In genomic region chr9:123429863-123430262, GRCm38 (mm10) we compare ENCODE assay signal across 21 mouse cellular contexts.
"Had no signal": no experiment of that assay in that cellular context is flagged by ENCODE, and none has a peak within 500 bp of the region (broad histone marks: within the 10 kb centered on the region; RNA-seq: fewer than 3 reads in every experiment).

No protein-coding gene starts in this region.

- H3K36me3 ChIP-seq: intestine, embryonic 15.5 days; midbrain, embryonic 15.5 days had no signal

- H3K9me3 ChIP-seq: intestine, embryonic 15.5 days; kidney, embryonic 15.5 days; limb, embryonic 12.5 days; limb, embryonic 15.5 days; midbrain, embryonic 12.5 days; midbrain, embryonic 15.5 days; neural tube, embryonic 12.5 days; neural tube, embryonic 15.5 days; stomach, embryonic 15.5 days had no signal

- H3K27ac ChIP-seq: intestine, embryonic 15.5 days; kidney, embryonic 15.5 days; limb, embryonic 12.5 days; limb, embryonic 15.5 days; macrophage; midbrain, embryonic 12.5 days; midbrain, embryonic 15.5 days; neural tube, embryonic 12.5 days; neural tube, embryonic 15.5 days; stomach, embryonic 15.5 days had no signal

- H3K27me3 ChIP-seq: intestine, embryonic 15.5 days; kidney, embryonic 15.5 days; limb, embryonic 12.5 days; limb, embryonic 15.5 days; midbrain, embryonic 12.5 days; midbrain, embryonic 15.5 days; neural tube, embryonic 12.5 days; neural tube, embryonic 15.5 days; stomach, embryonic 15.5 days had no signal

- H3K4me2 ChIP-seq: intestine, embryonic 15.5 days; kidney, embryonic 15.5 days; limb, embryonic 12.5 days; limb, embryonic 15.5 days; lung, embryonic 14.5 days; midbrain, embryonic 12.5 days; midbrain, embryonic 15.5 days; neural tube, embryonic 12.5 days; neural tube, embryonic 15.5 days; stomach, embryonic 15.5 days had no signal

- ATAC-seq: intestine, embryonic 15.5 days; lung, postnatal 0 days; midbrain, embryonic 15.5 days had no signal

- H3K4me1 ChIP-seq: kidney, embryonic 15.5 days; limb, embryonic 15.5 days; midbrain, embryonic 12.5 days; midbrain, embryonic 15.5 days; neural tube, embryonic 15.5 days; stomach, embryonic 15.5 days had no signal

- H3K4me3 ChIP-seq: intestine, embryonic 15.5 days; kidney, embryonic 15.5 days; limb, embryonic 12.5 days; limb, embryonic 15.5 days; midbrain, embryonic 12.5 days; midbrain, embryonic 15.5 days; neural tube, embryonic 12.5 days; neural tube, embryonic 15.5 days; stomach, embryonic 15.5 days had no signal

- DNase-seq: kidney, adult 11 months; kidney, adult 8-10 months; kidney, postnatal 14 days; kidney, postnatal 4 days; left cerebral cortex, postnatal 4 days; lung, embryonic 14.5 days; right cerebral cortex, adult 18-20 months; right cerebral cortex, postnatal 14 days; right cerebral cortex, postnatal 4 days; thymus, postnatal 36 days had no signal

- H3K9ac ChIP-seq: intestine, embryonic 15.5 days; kidney, embryonic 15.5 days; limb, embryonic 12.5 days; limb, embryonic 15.5 days; lung, embryonic 14.5 days; midbrain, embryonic 12.5 days; midbrain, embryonic 15.5 days; neural tube, embryonic 12.5 days; neural tube, embryonic 15.5 days; stomach, embryonic 15.5 days had no signal
